Mouse (Mus musculus): Measurements from ENCODE around the gene Cdip1.
"Not testable (repeated sequence)": the region's sequence is repeated elsewhere in the genome, so short reads cannot be mapped to it uniquely, and the experiment has no call there.

Gene Cdip1

DNA sequence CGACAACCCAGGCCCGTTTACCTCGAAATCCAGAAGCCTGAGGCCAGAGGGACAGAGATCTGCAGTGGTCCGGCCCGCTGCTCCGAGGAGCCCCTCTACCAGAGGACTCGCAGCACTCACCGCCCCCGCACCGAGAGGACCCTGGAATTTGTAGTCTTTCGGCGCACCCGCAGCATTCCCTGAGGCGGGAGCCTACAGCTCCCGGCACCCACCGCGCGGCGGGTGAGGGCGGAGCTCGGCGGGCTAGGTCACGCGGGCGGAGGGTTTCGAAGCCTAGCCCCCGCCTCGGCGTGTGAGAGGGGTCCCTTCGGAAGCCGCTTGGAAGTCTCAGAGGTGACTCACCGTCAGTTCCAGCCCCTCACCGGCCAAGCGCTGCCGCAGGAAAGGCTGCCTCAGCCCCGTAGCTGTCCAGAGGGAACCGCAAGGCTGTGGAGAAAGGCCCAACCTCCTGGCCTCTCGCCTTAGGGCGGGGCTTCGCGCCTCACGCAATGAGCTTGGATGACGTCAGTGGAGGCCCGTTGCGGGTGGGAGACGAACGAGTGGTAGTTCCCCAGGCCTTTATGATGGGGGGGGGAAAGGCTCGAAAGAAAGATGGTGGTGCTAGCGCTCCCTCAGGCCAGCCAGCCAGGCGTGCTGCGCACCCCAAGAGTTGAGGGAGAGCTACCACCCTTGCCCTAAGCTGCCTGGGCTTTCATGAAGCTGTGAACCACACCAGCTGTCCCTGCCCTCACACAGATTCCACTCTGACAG lies at the start of gene Cdip1:
Gene Cdip1 (minus strand): TSS at position 483 of the 750 bp plus-strand sequence.
- peak; percentile 95 for DNase-seq (ENCODE audit: low read depth, low spot score)

DNA sequence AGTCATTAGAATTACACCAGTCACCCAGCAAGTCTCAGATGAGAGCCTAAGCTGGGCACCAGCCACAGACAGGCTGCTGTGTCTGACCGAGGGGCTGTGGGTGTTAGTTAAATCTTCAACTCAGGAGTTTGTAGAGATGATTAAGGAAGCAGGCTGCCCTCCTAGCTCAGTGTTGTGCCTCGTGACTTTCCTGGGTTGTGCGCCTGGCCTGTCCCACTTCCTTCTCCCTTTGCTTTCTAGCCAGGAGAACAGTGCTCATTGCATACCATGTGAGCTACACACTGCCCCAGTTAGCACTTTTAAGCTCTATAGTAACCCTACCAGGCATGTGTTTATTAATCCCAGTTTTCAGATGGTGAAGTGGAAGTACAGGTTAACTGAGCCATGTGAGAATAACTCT lies 49.5 kb upstream of the Cdip1 start:
- no peak for DNase-seq (ENCODE audit: low read depth, low spot score)

DNA sequence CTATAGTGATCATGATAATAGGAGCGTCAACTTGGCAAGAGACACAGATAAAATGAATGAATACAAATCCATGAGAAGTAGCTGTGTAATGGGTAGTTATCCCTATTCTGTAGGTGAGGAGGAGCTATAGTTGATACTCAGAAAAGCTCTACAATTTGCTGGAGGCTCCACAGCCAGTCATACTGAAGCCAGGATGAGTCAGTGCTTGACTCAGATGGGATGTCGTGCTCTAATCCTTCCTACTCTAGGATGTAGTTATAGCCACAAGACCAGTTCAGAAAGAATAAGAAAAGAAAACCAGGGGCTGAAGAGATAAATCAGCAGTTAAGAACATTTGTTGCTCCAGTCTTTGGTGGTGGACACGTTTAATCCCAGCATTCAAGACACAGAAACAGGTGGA lies 47.5 kb upstream of the Cdip1 start:
- no peak for DNase-seq (ENCODE audit: low read depth, low spot score)

DNA sequence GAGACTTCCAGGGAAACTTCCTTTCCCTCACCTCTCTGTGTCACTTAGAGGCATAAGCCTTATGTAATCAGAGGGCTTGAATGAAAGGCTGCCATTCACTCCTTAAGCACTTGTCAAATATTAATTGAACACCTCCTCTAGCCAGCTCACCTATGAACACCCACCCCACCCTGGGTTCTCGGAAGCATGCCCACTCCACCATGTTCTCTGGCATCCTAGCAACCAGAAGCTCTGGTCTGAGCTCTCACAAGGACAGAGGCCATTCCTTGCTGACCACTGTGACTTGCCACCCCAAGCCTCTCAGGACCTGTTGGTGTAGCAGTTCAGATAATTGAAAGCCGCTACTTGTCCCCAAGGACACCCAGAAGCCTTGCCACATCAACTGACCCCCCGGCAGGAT lies 45.1 kb upstream of the Cdip1 start, which contains the start of gene 4930562C15Rik:
Gene 4930562C15Rik (plus strand): TSS at position 226 of the 400 bp plus-strand sequence.
- DNase-seq (ENCODE audit: low read depth, low spot score) = no peak

DNA sequence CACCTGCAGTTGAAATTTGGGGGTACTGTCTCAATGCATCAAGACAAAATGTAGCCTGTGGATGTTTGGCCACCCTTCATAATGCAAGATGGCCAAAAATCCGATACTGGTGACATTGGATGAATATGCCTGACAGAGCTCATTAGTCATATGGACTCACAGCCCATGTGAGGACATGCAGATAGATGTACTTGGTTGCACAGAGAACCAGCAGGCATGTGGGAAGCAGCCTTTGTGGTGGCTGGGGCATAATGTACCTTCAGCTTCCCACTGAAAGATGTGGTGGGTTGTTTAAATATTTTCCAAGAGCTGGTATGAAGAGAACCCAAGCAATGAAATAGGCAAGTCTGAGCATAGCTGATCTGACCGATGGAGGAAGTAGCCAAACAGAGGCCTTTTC lies 43.8 kb upstream of the Cdip1 start:
- DNase-seq (ENCODE audit: low read depth, low spot score) = no peak

DNA sequence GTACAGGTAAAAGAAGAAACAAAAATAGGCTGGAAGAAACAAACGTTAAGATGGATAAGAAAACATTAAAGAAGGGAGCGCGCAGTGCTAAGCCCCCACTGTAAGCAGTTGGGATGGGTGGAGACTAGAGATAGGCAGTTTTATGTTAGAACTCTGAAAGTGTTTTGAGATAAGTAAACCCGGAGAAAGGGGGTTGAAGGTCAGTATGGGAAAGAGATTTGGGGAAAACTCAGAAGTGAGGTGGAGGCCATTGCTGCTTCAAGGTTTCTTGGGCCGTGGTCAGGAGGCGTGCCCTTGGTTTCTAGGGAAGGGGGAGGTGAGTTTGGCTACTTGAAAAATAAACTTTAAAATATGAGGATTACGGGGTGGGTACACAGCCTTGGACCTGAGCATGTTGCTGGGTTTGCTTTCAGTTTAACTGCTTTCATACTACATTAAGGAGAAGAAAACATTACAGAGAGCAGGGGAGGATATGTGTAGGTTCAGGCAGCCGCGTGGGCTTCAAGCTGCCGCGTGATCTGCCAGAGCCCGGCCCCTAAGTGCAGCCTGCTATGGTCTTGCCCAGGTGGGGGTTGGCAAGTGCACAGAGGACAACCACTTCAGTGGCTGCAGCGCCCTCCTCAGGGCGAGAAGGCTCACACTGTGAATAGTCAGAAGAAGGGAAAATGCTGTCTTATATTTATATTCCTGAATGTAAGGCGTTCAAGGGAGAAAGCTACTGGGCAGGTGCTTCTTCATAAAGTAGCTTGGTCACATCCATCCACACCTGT lies 41.7 kb upstream of the Cdip1 start:
- peak; percentile 37 for DNase-seq (ENCODE audit: low read depth, low spot score)

DNA sequence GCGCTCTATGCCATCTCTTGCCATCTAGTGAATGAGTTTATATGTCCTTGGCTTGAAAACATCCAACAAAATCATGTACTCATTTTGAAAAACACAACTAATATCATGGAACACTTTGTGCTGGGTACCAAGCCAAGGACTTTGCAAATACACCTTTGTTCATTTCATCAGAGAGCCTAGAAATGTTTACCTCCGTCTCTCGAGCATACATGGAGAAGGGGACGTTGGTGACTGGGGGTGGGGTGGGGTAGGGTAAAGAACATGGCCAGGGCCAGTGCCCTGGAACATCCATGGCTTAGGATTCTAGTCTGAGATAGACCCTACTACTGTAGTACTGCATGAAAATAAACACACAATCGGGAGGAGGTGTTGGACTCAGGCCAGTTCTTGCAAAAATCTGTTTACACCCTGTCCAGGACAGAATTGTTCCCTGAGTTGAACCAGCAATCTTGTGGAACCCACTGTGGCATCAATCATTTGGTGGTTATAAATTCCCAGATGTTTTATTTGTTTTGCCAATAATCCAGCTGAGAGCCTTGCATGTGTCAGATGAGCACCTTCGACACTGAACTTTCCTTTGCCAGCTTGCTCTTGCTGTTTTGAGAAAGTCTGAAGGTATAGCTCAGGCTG lies 39.3 kb upstream of the Cdip1 start:
- DNase-seq (ENCODE audit: low read depth, low spot score) = no peak

DNA sequence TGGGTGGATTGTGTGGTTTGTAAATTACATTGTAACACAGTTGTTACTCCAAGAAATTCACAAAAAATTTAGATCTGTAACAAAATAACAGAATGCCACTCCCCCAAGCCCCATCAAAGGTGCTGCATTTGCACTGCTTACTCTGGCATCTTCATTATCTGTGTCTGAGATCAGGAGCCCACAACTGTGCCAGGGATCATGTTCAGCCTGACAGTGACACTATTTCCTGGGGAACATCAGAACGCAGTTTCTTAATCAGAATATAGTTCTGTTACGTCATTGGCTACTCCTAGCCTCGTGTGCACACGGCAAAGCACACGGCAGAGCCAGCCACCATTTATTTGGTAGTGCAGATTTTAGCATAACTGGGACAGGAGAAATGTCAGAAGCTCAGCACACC lies 37.5 kb upstream of the Cdip1 start:
- DNase-seq (ENCODE audit: low read depth, low spot score) = no peak

DNA sequence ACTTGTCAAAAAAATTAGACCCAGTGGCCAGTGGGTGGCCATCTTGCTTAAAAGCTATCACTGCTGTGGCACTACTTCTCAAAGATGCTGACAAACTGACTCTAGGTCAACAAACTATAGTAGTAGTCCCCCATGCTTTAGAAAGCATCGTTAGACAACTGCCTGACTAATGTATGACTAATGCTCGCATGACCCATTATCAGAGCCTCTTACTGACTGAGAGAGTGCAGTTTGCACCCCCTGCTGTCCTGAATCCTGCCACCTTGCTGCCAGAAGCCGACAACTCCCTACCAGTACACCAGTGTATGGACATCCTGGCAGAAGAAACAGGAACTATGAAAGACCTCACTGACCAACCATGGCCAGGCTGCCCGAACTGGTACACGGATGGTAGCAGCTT lies 34.4 kb upstream of the Cdip1 start:
- not testable (repeated sequence) for DNase-seq (ENCODE audit: low read depth, low spot score)

DNA sequence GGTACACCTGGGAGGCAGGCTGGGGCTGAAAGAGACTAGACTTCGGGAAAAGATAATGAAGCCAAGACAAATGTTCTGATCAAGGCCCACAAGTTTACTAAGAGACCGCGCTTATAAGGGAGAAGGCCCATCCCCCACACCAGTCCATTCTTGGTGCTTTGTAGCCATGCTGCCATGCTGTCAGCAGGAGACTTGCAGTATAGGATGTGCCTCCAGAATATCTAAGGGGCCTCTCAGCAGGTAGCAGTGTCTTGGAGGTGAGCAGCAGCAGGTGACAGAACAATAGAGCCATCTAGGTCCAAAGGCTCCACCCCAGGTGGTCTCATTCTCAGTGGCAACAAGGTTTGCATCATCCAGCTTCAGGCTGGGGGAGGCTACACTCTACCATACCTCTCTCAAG lies 28.3 kb upstream of the Cdip1 start:
- DNase-seq (ENCODE audit: low read depth, low spot score) = peak; percentile 71

DNA sequence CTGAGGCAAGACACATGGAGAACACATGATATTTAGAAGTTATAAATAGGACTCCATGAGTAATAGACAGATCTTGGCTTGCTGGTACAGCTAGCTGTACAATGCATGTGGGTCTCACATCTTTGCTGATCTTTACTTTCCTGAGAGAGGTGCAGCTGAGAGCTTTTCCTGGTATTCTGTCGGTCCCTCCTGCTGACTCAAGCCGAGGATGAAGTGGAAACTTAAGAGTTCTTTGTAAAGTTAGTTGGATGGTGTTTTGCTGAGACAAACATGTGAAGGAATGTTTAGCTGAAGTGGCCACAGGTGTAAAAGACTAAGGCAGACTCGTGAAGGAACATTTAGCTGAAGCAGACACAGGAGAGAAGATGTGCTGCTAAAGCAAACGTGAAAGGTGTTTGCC lies 6.5 kb upstream of the Cdip1 start:
- DNase-seq (ENCODE audit: low read depth, low spot score) = no peak

DNA sequence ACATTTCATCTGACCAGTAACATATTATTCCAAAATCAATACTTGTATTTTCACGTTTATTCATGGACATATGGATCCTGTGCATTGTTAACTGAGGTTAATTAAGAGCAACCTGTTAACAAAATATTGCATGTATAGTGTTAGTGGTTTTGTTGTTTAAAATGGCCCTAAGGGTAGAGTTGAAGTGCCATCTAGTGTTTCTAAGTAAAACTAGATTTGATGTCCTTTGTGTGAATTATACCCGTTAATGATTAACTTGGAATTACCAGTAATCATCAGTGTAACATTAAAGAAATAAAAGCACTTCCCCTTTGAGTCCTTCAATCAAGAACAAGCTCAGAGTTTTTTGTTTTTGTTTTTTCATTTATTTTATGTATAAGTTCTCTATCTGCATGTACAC lies 1.2 kb upstream of the Cdip1 start:
- DNase-seq (ENCODE audit: low read depth, low spot score) = no peak

DNA sequence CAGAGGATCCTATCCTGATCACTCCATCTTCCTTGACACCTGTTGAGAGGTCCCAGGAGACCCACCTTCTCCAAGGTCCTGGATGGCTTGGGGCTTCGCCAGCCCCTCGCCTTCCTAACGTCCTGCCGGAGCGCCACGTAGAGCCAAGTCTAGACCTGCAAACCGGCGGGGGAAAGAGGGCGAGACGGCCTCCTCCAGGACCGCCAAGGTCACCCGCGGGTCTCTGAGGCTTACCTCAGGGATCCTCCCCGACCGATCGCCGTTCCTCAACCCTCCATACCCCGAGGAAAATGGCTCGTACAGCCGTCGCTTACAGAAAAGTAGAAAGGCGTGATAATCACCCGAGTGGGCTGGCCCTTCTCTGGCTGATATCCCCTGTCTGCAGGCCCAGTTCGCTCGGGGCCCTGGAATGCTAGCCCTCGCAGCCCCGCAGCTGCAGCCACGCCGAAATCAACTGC lies 752 bp downstream of the Cdip1 start:
- peak; percentile 58 for DNase-seq (ENCODE audit: low read depth, low spot score)

DNA sequence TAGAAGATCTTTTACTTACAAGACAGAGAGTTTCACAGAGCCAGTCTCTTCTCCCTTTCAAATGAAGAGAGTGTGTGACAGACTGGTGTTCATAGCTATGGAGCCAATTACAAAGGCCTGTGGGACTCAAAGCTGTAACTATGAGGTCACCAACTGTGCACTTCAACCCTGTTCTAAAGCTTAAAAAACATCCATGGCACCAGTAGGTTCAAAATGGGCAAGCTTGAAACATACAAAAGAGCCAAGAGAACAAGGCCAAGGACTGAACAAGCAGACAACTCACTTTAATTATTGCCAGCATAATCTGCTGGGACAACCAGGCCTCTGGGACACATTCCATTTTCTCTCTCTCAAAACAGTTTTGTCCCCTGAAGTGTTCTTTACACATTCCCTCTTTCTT lies 1.9 kb downstream of the Cdip1 start:
- DNase-seq (ENCODE audit: low read depth, low spot score) = no peak

DNA sequence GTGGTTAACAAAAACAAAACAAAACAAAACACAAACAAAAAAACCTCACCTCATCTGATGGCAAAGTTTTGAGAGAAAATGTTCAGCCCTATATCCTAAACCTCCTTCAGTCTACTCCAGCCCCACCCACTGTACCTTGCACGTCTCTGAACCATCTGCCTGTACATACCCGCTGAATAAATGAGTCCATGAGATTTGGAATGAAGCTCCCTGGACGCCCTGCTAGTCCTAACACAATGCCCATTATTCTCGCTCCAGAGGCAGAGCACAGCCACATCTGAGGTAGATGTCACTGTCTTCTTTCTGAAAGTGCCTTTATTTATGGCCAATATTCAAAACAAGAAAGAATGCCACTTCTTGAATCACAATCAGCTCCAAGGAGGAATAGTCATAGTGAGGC lies 4.4 kb downstream of the Cdip1 start:
- DNase-seq (ENCODE audit: low read depth, low spot score) = no peak

DNA sequence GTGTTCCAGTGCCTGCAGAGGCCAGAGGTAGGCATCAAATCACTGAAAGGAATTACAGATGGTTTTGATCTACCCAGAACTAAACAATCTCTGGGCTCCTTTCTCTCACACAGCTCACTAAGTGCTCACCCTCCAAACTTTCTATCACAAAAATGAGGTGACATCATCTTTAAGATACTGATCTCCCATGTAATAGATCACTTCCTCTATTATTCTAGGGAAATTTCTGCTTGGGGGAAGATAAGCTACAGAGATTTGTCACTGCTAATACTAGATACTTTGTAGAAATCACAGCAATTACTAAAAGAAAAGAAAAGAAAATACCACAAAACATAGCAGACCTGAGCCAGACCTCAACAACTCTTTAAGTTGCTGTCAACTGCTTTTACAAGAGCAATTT lies 7.6 kb downstream of the Cdip1 start:
- DNase-seq (ENCODE audit: low read depth, low spot score) = no peak

DNA sequence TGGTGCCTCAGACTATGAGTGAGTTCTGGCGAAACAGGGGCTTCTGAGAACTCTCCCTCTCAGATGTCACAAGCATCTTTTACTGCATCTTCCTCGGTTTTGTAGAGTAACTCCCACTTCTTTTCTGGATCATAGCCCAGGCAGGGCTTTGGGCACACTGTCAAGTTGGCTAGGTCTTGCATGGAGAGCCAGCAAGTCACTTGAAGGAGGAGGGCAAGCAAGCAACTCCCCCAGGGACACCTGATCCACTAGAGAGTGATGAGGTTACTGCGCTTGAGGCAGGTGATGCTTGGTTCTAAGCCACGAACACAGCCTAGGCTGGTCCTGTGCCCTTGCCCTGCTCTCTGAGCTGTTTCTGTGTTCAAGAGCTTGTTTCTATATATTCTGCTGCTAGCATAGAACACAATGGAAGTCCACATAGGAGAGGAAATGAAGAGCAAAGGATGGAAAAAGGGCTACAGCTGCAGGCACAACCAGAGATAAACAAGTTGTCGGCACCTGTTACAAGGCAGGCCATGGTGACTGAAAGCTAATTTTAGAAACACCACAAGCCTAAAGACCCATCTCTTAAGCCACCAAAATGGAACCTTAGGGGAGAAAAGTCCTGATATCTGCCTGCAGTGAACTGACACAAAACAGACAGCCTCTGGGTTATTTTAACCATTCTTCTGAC lies 8.4 kb downstream of the Cdip1 start:
- DNase-seq (ENCODE audit: low read depth, low spot score) = no peak

DNA sequence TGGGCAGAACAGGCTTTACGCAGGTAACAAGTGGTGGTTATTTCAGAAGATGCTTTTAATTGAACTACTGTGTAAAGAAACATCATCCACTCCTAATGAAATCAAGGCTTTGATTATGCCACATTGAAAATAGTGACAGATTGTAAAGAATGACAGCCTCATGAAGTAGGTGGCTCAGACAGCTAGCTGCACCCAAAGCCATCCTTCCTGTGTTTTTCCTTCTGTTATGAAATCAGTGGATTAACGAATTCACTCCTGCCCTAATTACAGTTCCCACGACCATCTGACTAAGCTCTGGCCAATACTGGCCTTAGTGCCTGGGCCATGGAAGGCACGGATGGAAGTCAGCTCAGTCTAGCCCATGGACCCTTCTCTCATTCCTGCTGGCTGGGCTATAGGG lies 11.2 kb downstream of the Cdip1 start:
- DNase-seq (ENCODE audit: low read depth, low spot score) = no peak

DNA sequence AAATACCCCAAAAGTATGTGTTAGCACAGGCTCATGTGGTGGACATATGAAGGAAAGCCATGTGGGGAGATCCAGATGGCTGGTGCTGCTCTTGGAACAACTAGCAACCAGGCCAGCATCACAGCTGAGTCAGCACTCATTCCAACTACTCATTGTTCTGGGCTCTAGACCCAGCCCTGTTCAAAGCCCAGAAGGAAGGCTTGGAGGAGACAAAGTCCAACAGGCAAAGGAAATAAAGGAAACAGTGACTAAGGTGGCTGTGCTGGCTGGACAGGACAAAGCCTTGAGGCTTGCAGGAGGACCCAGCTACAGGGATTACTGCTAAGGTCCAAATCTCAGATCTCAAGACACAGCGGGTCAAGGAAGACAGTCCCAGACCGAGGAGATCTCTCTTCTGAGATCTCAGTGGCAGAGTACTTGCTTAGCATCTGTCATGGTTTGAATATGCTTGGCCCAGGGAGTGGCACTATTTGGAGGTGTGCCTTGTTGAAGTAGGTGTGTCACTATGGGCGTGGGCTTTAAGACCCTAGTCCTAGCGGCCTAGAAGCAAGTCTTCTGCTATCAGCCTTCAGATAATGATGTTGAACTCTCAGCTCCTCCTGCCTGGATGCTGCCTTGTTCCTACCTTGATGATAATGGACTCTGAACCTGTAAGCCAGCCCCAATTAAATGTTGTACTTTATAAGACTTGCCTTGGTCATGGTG lies 12.0 kb downstream of the Cdip1 start:
- DNase-seq (ENCODE audit: low read depth, low spot score) = peak; percentile 39

DNA sequence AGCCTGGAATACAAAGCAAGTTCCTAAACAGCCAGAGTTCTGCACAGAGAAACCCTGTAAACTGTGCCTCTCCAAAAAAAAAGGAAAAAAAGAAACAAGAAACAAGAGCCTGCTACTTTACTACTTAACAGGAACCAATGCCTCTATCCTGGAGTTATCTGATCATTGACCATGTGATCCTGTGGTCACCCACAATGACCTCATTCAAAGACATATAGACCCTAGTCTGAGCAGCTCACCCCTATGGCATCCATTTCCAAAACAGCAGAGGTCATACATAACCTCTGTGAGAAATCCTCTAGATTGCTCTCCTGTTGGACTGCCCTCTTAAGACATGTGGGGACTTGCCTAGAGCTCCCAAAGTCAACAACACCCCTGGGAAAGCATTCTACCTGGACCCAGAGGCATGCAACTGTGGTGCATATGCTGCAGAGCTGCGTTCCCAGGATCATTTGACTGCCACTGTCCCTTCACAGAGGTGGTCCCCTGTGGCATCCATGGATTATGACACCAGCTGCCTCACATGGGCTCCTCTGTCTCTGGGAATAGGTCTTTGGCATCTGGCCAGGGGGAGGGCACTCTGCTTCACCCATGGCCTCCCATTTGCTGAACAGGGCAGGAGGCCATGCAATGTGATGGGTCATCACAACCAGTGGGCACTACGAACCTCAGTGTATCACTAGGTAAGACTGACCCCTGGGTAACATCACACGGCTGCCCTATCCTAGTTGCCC lies 12.8 kb downstream of the Cdip1 start:
- DNase-seq (ENCODE audit: low read depth, low spot score) = no peak
